Comparison of ENCODE assay signal across 17 mouse cellular contexts in genomic region chr17:27455012-27455784, GRCm38 (mm10).
"Had no signal": no experiment of that assay in that cellular context is flagged by ENCODE, and none has a peak within 500 bp of the region (broad histone marks: within the 10 kb centered on the region; RNA-seq: fewer than 3 reads in every experiment).

No protein-coding gene starts in this region.

- H3K4me1 ChIP-seq: lung, embryonic 15.5 days; megakaryocyte, embryonic 14.5 days; midbrain, embryonic 13.5 days; midbrain, embryonic 15.5 days; neural tube, embryonic 12.5 days; stomach, embryonic 15.5 days had no signal

- H3K27ac ChIP-seq: lung, embryonic 15.5 days; macrophage; midbrain, embryonic 13.5 days; midbrain, embryonic 15.5 days; neural tube, embryonic 12.5 days; stomach, embryonic 15.5 days; stomach, postnatal 0 days had no signal

- H3K36me3 ChIP-seq: lung, embryonic 15.5 days; midbrain, embryonic 13.5 days; midbrain, embryonic 15.5 days; neural tube, embryonic 12.5 days; stomach, embryonic 15.5 days had no signal

- H3K4me3 ChIP-seq: lung, embryonic 15.5 days; megakaryocyte, embryonic 14.5 days; midbrain, embryonic 13.5 days; midbrain, embryonic 15.5 days; neural tube, embryonic 12.5 days; stomach, embryonic 15.5 days had no signal

- ATAC-seq: liver, postnatal 0 days; lung, postnatal 0 days; midbrain, embryonic 13.5 days; midbrain, embryonic 15.5 days had no signal

- DNase-seq: liver, postnatal 0 days; lung, adult 2 months; lung, postnatal 14 days; lung, postnatal 36 days; right cerebral cortex, postnatal 14 days; thymus, adult 2 months; thymus, postnatal 25 days; thymus, postnatal 4 days had no signal

- H3K27me3 ChIP-seq: lung, embryonic 15.5 days; midbrain, embryonic 13.5 days; midbrain, embryonic 15.5 days; neural tube, embryonic 12.5 days; stomach, embryonic 15.5 days had no signal
